Mouse (Mus musculus): Measurements from ENCODE around the gene Slc1a5. TPM values are rescaled to one million over a fixed set of nuclear protein-coding genes. Genes with fewer than 3 reads are reported as not detected.

Slc1a5 gene
- polyA plus RNA-seq, 1 experiment from 2014 or later: 9.6 TPM

DNA sequence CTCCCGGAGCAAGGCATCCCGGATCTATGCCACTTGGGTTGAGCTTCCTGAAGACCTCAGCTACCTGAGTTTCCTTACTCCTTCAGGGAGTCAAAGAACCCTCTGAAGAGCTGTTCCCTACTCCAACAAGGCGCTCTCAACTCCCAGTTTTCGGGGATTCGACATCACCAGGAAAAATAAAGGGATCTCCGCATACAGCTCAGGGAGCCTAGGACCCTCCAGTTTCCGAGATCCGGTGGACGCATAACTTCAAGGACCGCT lies 345 bp downstream of the Slc1a5 start:
- no peak overlapping the region for H3K27ac ChIP-seq (ENCODE audit: low read depth, low read length)
- WGBS: 0% methylated on average over 10 of the region's 10 CpGs
- peaks cover 17% of the 10 kb centered on the region for H3K4me1 ChIP-seq (ENCODE audit: control insufficient read depth, insufficient read depth, low read depth, low read length)
- peak overlapping the region; percentile 93 for H3K4me2 ChIP-seq (ENCODE audit: low read length)
- peak overlapping the region; percentile 59 for H3K4me3 ChIP-seq (ENCODE audit: low read length)
- ATAC-seq: peak; percentile 5
- H3K27me3 ChIP-seq (replicated peaks; ENCODE audit: control insufficient read depth, insufficient read depth, low read length): no peaks in the 10 kb centered on the region
- H3K9ac ChIP-seq (ENCODE audit: low read depth, low read length): peak overlapping the region; percentile 70
- H3K36me3 ChIP-seq (ENCODE audit: control insufficient read depth, insufficient read depth, low read length): no peaks in the 10 kb centered on the region
- no peaks in the 10 kb centered on the region for H3K9me3 ChIP-seq (ENCODE audit: control insufficient read depth, low read length)

DNA sequence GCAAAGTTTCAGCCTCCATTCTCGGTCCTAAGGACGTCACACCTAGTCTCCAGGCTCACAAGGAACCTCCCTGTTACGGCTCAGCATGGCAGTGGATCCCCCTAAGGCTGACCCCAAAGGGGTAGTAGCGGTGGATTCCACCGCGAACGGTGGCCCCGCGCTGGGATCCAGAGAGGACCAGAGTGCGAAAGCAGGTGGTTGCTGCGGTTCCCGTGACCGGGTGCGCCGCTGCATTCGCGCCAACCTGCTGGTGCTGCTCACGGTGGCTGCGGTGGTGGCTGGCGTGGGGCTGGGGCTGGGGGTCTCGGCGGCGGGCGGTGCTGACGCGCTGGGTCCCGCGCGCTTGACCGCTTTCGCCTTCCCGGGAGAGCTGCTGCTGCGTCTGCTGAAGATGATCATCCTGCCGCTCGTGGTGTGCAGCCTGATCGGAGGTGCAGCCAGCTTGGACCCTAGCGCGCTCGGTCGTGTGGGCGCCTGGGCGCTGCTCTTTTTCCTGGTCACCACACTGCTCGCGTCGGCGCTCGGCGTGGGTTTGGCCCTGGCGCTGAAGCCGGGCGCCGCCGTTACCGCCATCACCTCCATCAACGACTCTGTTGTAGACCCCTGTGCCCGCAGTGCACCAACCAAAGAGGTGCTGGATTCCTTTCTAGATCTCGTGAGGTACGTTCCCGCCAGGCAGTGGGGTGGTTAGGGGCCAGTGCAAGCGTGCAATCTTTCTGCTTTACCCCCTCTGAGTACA lies 845 bp downstream of the Slc1a5 start:
- peak; percentile 22 for ATAC-seq
- no peaks in the 10 kb centered on the region for H3K27me3 ChIP-seq (replicated peaks; ENCODE audit: control insufficient read depth, insufficient read depth, low read length)
- H3K4me2 ChIP-seq (ENCODE audit: low read length): peak overlapping the region; percentile 93
- no peaks in the 10 kb centered on the region for H3K36me3 ChIP-seq (ENCODE audit: control insufficient read depth, insufficient read depth, low read length)
- H3K9ac ChIP-seq (ENCODE audit: low read depth, low read length): peak overlapping the region; percentile 70
- H3K4me1 ChIP-seq (ENCODE audit: control insufficient read depth, insufficient read depth, low read depth, low read length): peaks cover 17% of the 10 kb centered on the region
- no peaks in the 10 kb centered on the region for H3K9me3 ChIP-seq (ENCODE audit: control insufficient read depth, low read length)
- peak overlapping the region; percentile 59 for H3K4me3 ChIP-seq (ENCODE audit: low read length)
- under 1% methylated on average over 59 of the region's 60 CpGs for WGBS
- no peak overlapping the region for H3K27ac ChIP-seq (ENCODE audit: low read depth, low read length)

DNA sequence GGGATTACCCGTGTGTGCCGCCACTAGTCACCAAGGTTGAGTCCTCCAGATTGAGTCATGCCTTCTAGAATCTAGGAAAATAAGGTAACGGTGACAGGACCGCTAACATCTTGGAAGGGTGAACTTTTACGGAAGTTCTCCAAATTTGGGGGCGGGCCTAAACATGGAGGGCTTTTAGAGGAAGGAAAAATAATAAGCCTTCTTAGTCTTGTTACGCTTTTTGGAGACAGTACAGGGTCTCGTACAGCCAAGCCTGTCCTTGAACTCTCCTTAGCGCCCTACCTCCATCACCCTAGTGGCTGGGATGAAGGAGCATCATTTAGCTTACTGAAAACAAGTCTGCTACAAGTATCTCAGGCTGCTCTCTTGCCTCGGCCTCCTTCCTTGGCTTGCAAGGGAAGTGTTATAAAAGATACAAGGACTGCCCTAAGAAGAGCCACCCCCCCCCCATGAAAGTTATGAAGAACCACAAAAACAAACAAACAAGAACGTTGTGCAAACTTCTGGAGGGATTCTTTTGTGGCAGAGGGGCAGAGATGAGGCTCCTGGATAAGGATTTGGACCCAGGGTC lies 1.5 kb downstream of the Slc1a5 start:
- ATAC-seq: no peak
- Histone ChIP-seq H3K27me3 (replicated peaks; ENCODE audit: control insufficient read depth, insufficient read depth, low read length) (no peaks in the 10 kb centered on the region), H3K4me2 (ENCODE audit: low read length) (peak overlapping the region; percentile 93), H3K36me3 (ENCODE audit: control insufficient read depth, insufficient read depth, low read length) (no peaks in the 10 kb centered on the region), H3K27ac (ENCODE audit: low read depth, low read length) (no peak overlapping the region), H3K4me3 (ENCODE audit: low read length) (peak overlapping the region; percentile 59), H3K9me3 (ENCODE audit: control insufficient read depth, low read length) (no peaks in the 10 kb centered on the region), H3K4me1 (ENCODE audit: control insufficient read depth, insufficient read depth, low read depth, low read length) (peaks cover 17% of the 10 kb centered on the region), H3K9ac (ENCODE audit: low read depth, low read length) (peak overlapping the region; percentile 70)
- 11% methylated on average over 11 of the region's 11 CpGs for WGBS

DNA sequence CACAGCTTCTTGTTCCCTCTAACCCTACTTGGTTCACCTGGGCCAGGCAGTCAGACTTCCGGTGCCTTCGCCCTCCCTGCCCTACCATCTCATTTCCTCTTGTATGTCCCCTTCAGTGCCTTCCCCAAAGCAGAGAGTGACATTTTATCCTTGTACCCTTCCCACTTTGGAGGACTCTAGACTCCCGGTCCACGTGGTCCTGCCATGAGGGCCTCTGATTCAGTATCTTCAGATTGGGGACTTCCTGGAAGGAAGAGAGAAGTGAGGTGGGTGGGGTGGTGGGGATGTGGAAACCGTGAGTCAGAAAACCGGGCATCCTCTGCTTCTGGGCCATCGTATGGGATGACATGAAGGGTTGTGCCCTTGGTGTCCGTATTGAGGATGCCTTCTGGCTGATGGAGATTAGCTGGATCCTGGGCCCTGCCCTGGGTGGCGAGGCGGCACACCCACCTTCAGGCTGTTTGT lies 2.1 kb downstream of the Slc1a5 start:
- Histone ChIP-seq H3K36me3 (ENCODE audit: control insufficient read depth, insufficient read depth, low read length) (no peaks in the 10 kb centered on the region), H3K27me3 (replicated peaks; ENCODE audit: control insufficient read depth, insufficient read depth, low read length) (no peaks in the 10 kb centered on the region), H3K4me1 (ENCODE audit: control insufficient read depth, insufficient read depth, low read depth, low read length) (peaks cover 17% of the 10 kb centered on the region), H3K9me3 (ENCODE audit: control insufficient read depth, low read length) (no peaks in the 10 kb centered on the region), H3K4me2 (ENCODE audit: low read length) (peak overlapping the region; percentile 93), H3K9ac (ENCODE audit: low read depth, low read length) (0 out of 2 replicates have a peak overlapping the region, but pooled peaks have one; percentile 20), H3K27ac (ENCODE audit: low read depth, low read length) (no peak overlapping the region), H3K4me3 (ENCODE audit: low read length) (0 out of 2 replicates have a peak overlapping the region, but pooled peaks have one; percentile 8)
- ATAC-seq: no peak
- WGBS: 30% methylated on average over 10 of the region's 10 CpGs

DNA sequence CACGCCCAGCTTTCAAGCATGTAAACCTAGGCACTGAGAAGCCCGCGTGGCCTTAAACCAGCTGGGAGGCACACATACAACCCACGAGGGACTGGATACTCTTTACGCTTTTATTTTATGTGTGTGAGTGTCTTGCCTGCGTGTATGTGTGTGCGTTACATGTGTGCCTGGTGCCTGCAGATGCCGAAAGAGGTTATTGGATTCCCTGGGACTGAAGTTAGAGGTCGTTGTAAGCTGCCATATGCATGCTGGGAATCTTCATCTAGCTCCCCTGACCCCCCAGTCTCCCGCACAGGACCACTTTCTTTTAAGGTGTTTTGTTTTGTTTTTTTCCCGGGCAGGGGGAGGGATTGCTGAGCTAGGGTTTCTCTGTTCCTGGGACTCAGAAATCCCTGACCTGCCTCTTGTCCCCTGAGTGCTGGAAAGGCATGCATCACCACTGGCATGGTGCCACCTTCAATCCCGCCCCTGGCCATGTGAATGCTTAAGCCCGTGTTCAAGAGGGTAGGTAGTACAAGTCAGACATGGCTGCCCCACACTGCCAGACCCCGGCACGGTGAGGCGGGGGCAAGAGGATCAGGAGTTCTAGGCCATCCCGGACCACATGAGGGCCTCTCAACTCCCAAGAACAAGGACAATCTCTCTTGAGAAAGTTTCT lies 2.7 kb downstream of the Slc1a5 start:
- H3K9me3 ChIP-seq (ENCODE audit: control insufficient read depth, low read length): no peaks in the 10 kb centered on the region
- ATAC-seq: no peak
- 0 out of 2 replicates have a peak overlapping the region, but pooled peaks have one; percentile 8 for H3K4me3 ChIP-seq (ENCODE audit: low read length)
- H3K27me3 ChIP-seq (replicated peaks; ENCODE audit: control insufficient read depth, insufficient read depth, low read length): no peaks in the 10 kb centered on the region
- H3K4me2 ChIP-seq (ENCODE audit: low read length): peak overlapping the region; percentile 93
- H3K27ac ChIP-seq (ENCODE audit: low read depth, low read length): no peak overlapping the region
- no peaks in the 10 kb centered on the region for H3K36me3 ChIP-seq (ENCODE audit: control insufficient read depth, insufficient read depth, low read length)
- WGBS: 39% methylated on average over 17 of the region's 17 CpGs
- peaks cover 17% of the 10 kb centered on the region for H3K4me1 ChIP-seq (ENCODE audit: control insufficient read depth, insufficient read depth, low read depth, low read length)
- no peak overlapping the region; the same call in 1 of the 2 replicates for H3K9ac ChIP-seq (ENCODE audit: low read depth, low read length)

DNA sequence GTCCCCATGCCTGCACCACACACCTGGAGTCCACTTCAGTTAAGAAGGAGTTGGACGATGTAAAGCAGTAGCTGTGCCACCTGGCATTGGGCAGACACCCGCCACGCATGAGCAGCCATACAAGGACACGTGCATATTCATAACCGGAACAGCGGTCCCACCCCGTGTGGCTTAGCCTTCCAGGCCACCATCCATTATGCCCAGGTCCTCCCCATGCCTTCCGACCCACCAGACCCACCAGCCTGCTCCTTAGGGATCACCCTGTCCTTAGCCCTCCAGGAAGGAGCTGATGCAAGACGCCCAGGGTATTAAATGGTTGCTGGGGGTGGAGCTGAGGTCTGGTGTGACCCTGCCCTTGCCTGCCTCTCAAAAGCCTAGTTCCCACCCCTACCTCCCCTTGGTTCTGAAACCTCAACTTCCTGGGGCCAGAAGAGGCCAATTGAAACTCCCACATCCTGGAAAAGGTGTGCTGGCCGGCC lies 3.4 kb downstream of the Slc1a5 start:
- ATAC-seq: no peak
- no peak overlapping the region for H3K4me2 ChIP-seq (ENCODE audit: low read length)
- 67% methylated on average over 10 of the region's 10 CpGs for WGBS

DNA sequence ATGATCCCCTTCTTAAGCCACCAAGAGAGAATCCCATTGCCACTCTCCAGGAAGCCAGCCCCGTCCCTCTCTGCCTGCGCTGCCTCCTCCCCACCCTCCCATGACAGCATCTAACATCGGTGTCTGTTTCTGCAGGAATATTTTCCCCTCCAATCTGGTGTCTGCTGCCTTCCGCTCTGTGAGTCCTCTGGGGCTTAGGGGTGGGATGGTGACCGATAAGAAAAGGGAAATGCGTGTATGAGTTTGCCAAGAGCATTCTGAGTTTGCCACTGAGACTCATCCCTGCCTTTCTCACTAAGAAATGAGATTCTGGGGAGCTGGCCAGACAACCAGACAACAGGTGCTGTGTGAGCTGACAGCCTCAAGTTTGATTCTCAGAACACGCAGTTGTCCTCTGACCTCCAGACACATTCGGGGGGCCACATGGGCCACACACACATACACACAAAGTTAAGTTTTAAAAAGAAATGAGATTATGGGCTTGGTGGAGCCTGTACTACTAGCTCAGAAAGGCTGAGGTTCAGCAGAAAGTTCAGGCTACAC lies 4.5 kb downstream of the Slc1a5 start:
- Histone ChIP-seq H3K9ac (ENCODE audit: low read depth, low read length) (no peak overlapping the region), H3K4me1 (ENCODE audit: control insufficient read depth, insufficient read depth, low read depth, low read length) (peaks cover 17% of the 10 kb centered on the region), H3K27ac (ENCODE audit: low read depth, low read length) (no peak overlapping the region), H3K27me3 (replicated peaks; ENCODE audit: control insufficient read depth, insufficient read depth, low read length) (no peaks in the 10 kb centered on the region), H3K4me2 (ENCODE audit: low read length) (no peak overlapping the region), H3K9me3 (ENCODE audit: control insufficient read depth, low read length) (no peaks in the 10 kb centered on the region), H3K4me3 (ENCODE audit: low read length) (no peak overlapping the region), H3K36me3 (ENCODE audit: control insufficient read depth, insufficient read depth, low read length) (no peaks in the 10 kb centered on the region)
- 77% methylated on average over 8 of the region's 8 CpGs for WGBS
- ATAC-seq: no peak

More for the DNA sequence above, 3.4 kb downstream of the Slc1a5 start:
- H3K36me3 ChIP-seq (ENCODE audit: control insufficient read depth, insufficient read depth, low read length): no peaks in the 10 kb centered on the region
- no peak overlapping the region for H3K4me3 ChIP-seq (ENCODE audit: low read length)
- no peaks in the 10 kb centered on the region for H3K9me3 ChIP-seq (ENCODE audit: control insufficient read depth, low read length)
- no peak overlapping the region for H3K27ac ChIP-seq (ENCODE audit: low read depth, low read length)
- no peak overlapping the region for H3K9ac ChIP-seq (ENCODE audit: low read depth, low read length)
- no peaks in the 10 kb centered on the region for H3K27me3 ChIP-seq (replicated peaks; ENCODE audit: control insufficient read depth, insufficient read depth, low read length)
- peaks cover 17% of the 10 kb centered on the region for H3K4me1 ChIP-seq (ENCODE audit: control insufficient read depth, insufficient read depth, low read depth, low read length)

DNA sequence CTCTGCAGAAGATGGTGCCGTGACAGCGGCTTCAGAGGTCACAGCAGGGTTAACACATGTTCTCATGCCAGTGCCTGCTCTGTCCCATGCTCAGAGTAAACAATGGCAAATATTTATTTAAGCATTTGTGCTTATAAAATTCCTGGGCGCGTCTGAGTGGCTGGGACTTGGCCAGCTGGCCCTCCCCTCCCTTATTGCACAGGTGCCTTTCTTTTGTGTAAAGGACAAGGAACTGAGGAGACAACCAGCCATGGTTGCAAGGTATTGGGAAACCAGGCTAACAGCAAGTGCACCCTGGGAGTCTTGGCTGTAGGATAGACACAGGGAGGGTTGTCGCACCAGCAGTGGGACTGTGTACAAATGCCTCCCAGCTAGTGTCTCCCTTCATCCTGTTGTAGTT lies 11.2 kb downstream of the Slc1a5 start:
- H3K4me3 ChIP-seq (ENCODE audit: low read length): no peak overlapping the region
- no peaks in the 10 kb centered on the region for H3K36me3 ChIP-seq (ENCODE audit: control insufficient read depth, insufficient read depth, low read length)
- no peak overlapping the region for H3K4me2 ChIP-seq (ENCODE audit: low read length)
- no peaks in the 10 kb centered on the region for H3K9me3 ChIP-seq (ENCODE audit: control insufficient read depth, low read length)
- WGBS: 78% methylated on average over 5 of the region's 5 CpGs
- H3K27me3 ChIP-seq (replicated peaks; ENCODE audit: control insufficient read depth, insufficient read depth, low read length): no peaks in the 10 kb centered on the region
- H3K9ac ChIP-seq (ENCODE audit: low read depth, low read length): no peak overlapping the region
- H3K4me1 ChIP-seq (ENCODE audit: control insufficient read depth, insufficient read depth, low read depth, low read length): no peaks in the 10 kb centered on the region
- no peak overlapping the region for H3K27ac ChIP-seq (ENCODE audit: low read depth, low read length)
- no peak for ATAC-seq

Measured in hindbrain, embryonic 16.5 days (tissue).